Mouse (Mus musculus) embryonic stem cell, embryonic (primary cell): ENCODE data around the gene Rabgap1.

Experiments used
- CTCF ChIA-PET, 4 experiments: fragments of 300-600 bp in 2 of 4; fragments of 350-600 bp in 2 of 4; sonication (Branson Sonifier 250); formaldehyde crosslinking; loops; one replicate each; lab custom pipeline; 2022; ENCODE audit warnings: inconsistent platforms in 2 of 4; lab: Charles Lee
- POLR2A ChIA-PET, 4 experiments: fragments of 300-600 bp in 2 of 4; fragments of 350-600 bp in 2 of 4; sonication (Branson Sonifier 250); formaldehyde crosslinking; loops; one replicate each; lab custom pipeline; 2022; ENCODE audit warnings: antibody characterized with exemption in 4 of 4, inconsistent platforms in 1 of 4; lab: Charles Lee

The Rabgap1 gene

GRCm38 (mm10) chr2:37442611-37443591 lies at the start of gene Rabgap1, which contains the start of the genes Zbtb26 and Zbtb6:
Rabgap1 (plus strand) TSS chr2:37443279.
Zbtb26 (minus strand) TSS chr2:37443135.
Zbtb6 (minus strand) TSS chr2:37443171.
- CTCF ChIA-PET: interaction anchor here in 3 of 4 experiments (0.6 to 1.4 kb wide), 10 partner anchors 9 to 324 kb away, joined by 3 to 10 read pairs (median 3); no protein-coding TSS in a partner anchor
- POLR2A ChIA-PET: interaction anchor here (0.5 to 7.0 kb wide), 52 partner anchors 9 to 1565 kb away, joined by 3 to 136 read pairs (median 4); partner anchors contain the start of genes Pdcl (in 3 of the 4), Rc3h2 (in 3 of the 4) and Strbp (in 1 of the 4)

- POLR2A ChIA-PET: no interaction called here
- CTCF ChIA-PET: interaction anchor here in 1 of 4 experiments (0.6 kb wide), 1 partner anchor 47 kb away, joined by 4 read pairs; no protein-coding TSS in a partner anchor
Observed at GRCm38 (mm10) chr2:37395539-37395938, 47.5 kb upstream of the Rabgap1 start.

GRCm38 (mm10) chr2:37421903-37422302 lies 21.2 kb upstream of the Rabgap1 start:
- CTCF ChIA-PET: interaction anchor here in 3 of 4 experiments (0.6 to 1.5 kb wide), 6 partner anchors 9 to 168 kb away, joined by 3 to 6 read pairs (median 3); partner anchors contain the start of genes Pdcl (in 1 of the 3), Rabgap1 (in 1 of the 3), Zbtb26 (in 1 of the 3) and Zbtb6 (in 1 of the 3)

GRCm38 (mm10) chr2:37422306-37423304 lies 20.5 kb upstream of the Rabgap1 start, which contains the start of gene Rc3h2:
Rc3h2 (minus strand) TSS chr2:37422903.
- POLR2A ChIA-PET: interaction anchor here (0.6 to 6.4 kb wide), 63 partner anchors 8 to 1935 kb away, joined by 3 to 84 read pairs (median 4); partner anchors contain the start of genes Pdcl (in 3 of the 4), Rabgap1 (in 3 of the 4), Zbtb26 (in 3 of the 4) and Zbtb6 (in 3 of the 4)
- CTCF ChIA-PET: interaction anchor here in 2 of 4 experiments (1.0 to 1.5 kb wide), 6 partner anchors 8 to 351 kb away, joined by 3 to 6 read pairs (median 3); partner anchors contain the start of genes Pdcl (in 1 of the 2), Rabgap1 (in 1 of the 2), Zbtb26 (in 1 of the 2) and Zbtb6 (in 1 of the 2)

More at GRCm38 (mm10) chr2:37421903-37422302, 21.2 kb upstream of the Rabgap1 start:
- POLR2A ChIA-PET: interaction anchor here (0.7 to 6.4 kb wide), 38 partner anchors 9 to 1382 kb away, joined by 3 to 84 read pairs (median 8); partner anchors contain the start of genes Pdcl (in 3 of the 4), Rabgap1 (in 3 of the 4), Zbtb26 (in 3 of the 4) and Zbtb6 (in 3 of the 4)

- POLR2A ChIA-PET: interaction anchor here in 3 of 4 experiments (0.7 to 6.0 kb wide), 21 partner anchors 8 to 1378 kb away, joined by 3 to 84 read pairs (median 14); partner anchors contain the start of genes Rabgap1 (in 3 of the 3), Zbtb26 (in 3 of the 3), Zbtb6 (in 3 of the 3) and Pdcl (in 2 of the 3)
- CTCF ChIA-PET: no interaction called here
Observed at GRCm38 (mm10) chr2:37423671-37424070, 19.4 kb upstream of the Rabgap1 start.

GRCm38 (mm10) chr2:37430593-37431464 lies 12.2 kb upstream of the Rabgap1 start:
- POLR2A ChIA-PET: interaction anchor here (0.5 to 4.0 kb wide), 54 partner anchors 8 to 1574 kb away, joined by 3 to 123 read pairs (median 5); partner anchors contain the start of genes Rabgap1 (in 4 of the 4), Rc3h2 (in 4 of the 4), Zbtb26 (in 4 of the 4) and Zbtb6 (in 4 of the 4)
- CTCF ChIA-PET: interaction anchor here in 3 of 4 experiments (0.5 to 1.6 kb wide), 7 partner anchors 8 to 341 kb away, joined by 3 to 6 read pairs (median 3); partner anchors contain the start of genes Rc3h2 (in 2 of the 3), Rabgap1 (in 1 of the 3), Zbtb26 (in 1 of the 3) and Zbtb6 (in 1 of the 3)

GRCm38 (mm10) chr2:37431609-37432008 lies 11.5 kb upstream of the Rabgap1 start:
- ChIA-PET POLR2A (interaction anchor here (0.7 to 4.0 kb wide), 40 partner anchors 9 to 1573 kb away, joined by 3 to 123 read pairs (median 7); partner anchors contain the start of genes Rabgap1 (in 4 of the 4), Rc3h2 (in 4 of the 4), Zbtb26 (in 4 of the 4) and Zbtb6 (in 4 of the 4)), CTCF (interaction anchor here in 2 of 4 experiments (1.0 to 1.6 kb wide), 4 partner anchors 9 to 340 kb away, joined by 3 to 6 read pairs (median 4); partner anchors contain the start of genes Rabgap1 (in 1 of the 2), Rc3h2 (in 1 of the 2), Zbtb26 (in 1 of the 2) and Zbtb6 (in 1 of the 2))

- CTCF ChIA-PET: interaction anchor here (0.5 to 2.0 kb wide), 7 partner anchors 8 to 322 kb away, joined by 4 to 10 read pairs (median 5); partner anchors contain the start of genes Rabgap1 (in 3 of the 4), Zbtb26 (in 3 of the 4) and Zbtb6 (in 3 of the 4)
Observed at GRCm38 (mm10) chr2:37451667-37452375, 8.7 kb downstream of the Rabgap1 start.

GRCm38 (mm10) chr2:37452376-37452760 lies 9.3 kb downstream of the Rabgap1 start:
- CTCF ChIA-PET: interaction anchor here (0.5 to 2.0 kb wide), 6 partner anchors 8 to 322 kb away, joined by 4 to 10 read pairs (median 6); partner anchors contain the start of genes Rabgap1 (in 3 of the 4), Zbtb26 (in 3 of the 4) and Zbtb6 (in 3 of the 4)
- POLR2A ChIA-PET: interaction anchor here (0.8 to 6.2 kb wide), 50 partner anchors 8 to 328 kb away, joined by 3 to 136 read pairs (median 6); partner anchors contain the start of genes Rabgap1 (in 4 of the 4), Zbtb26 (in 4 of the 4), Zbtb6 (in 4 of the 4) and Rc3h2 (in 3 of the 4)

More at GRCm38 (mm10) chr2:37451667-37452375, 8.7 kb downstream of the Rabgap1 start:
- POLR2A ChIA-PET: interaction anchor here (0.6 to 6.2 kb wide), 60 partner anchors 9 to 1836 kb away, joined by 3 to 136 read pairs (median 4); partner anchors contain the start of genes Rabgap1 (in 4 of the 4), Zbtb26 (in 4 of the 4), Zbtb6 (in 4 of the 4) and Rc3h2 (in 3 of the 4)

GRCm38 (mm10) chr2:37460707-37461106 lies 17.6 kb downstream of the Rabgap1 start:
- POLR2A ChIA-PET: interaction anchor here (0.6 to 5.4 kb wide), 15 partner anchors 9 to 114 kb away, joined by 3 to 26 read pairs (median 6); partner anchors contain the start of genes Rabgap1 (in 2 of the 4), Rc3h2 (in 2 of the 4), Zbtb26 (in 2 of the 4) and Zbtb6 (in 2 of the 4)
- CTCF ChIA-PET: interaction anchor here (0.6 to 1.3 kb wide), 11 partner anchors 9 to 342 kb away, joined by 3 to 7 read pairs (median 4); partner anchors contain the start of gene Rc3h2 (in 1 of the 4)

- POLR2A ChIA-PET: interaction anchor here in 2 of 4 experiments (0.5 to 4.3 kb wide), 6 partner anchors 15 to 1341 kb away, joined by 3 to 18 read pairs (median 3); partner anchors contain the start of genes Rabgap1 (in 1 of the 2), Rc3h2 (in 1 of the 2), Zbtb26 (in 1 of the 2) and Zbtb6 (in 1 of the 2)
- CTCF ChIA-PET: no interaction called here
Observed at GRCm38 (mm10) chr2:37466266-37466665, 23.2 kb downstream of the Rabgap1 start.

- POLR2A ChIA-PET: interaction anchor here in 1 of 4 experiments (0.6 to 0.9 kb wide), 2 partner anchors 47 to 49 kb away, joined by 3 read pairs; no protein-coding TSS in a partner anchor
- CTCF ChIA-PET: no interaction called here
Observed at GRCm38 (mm10) chr2:37479559-37479958, 36.5 kb downstream of the Rabgap1 start.

- CTCF ChIA-PET: no interaction called here
- POLR2A ChIA-PET: interaction anchor here in 1 of 4 experiments (0.6 to 0.9 kb wide), 2 partner anchors 46 to 49 kb away, joined by 3 read pairs; no protein-coding TSS in a partner anchor
Observed at GRCm38 (mm10) chr2:37480039-37480438, 37.0 kb downstream of the Rabgap1 start.
